Mouse (Mus musculus) lung, postnatal 36 days (tissue): ENCODE data around the gene LTO1.
"Not testable (repeated sequence)": the region's sequence is repeated elsewhere in the genome, so short reads cannot be mapped to it uniquely, and the experiment has no call there.

Experiments used
- DNase-seq: peaks from one replicate; pipeline ENCODE4 v3.0.0; 2022; ENCODE audit warnings: mixed read lengths

Gene LTO1

GRCm38 (mm10) chr7:144914948-144915750, at the start of gene LTO1:
Gene LTO1 (plus strand): TSS chr7:144915100.
- peak; percentile 93 for DNase-seq

DNA sequence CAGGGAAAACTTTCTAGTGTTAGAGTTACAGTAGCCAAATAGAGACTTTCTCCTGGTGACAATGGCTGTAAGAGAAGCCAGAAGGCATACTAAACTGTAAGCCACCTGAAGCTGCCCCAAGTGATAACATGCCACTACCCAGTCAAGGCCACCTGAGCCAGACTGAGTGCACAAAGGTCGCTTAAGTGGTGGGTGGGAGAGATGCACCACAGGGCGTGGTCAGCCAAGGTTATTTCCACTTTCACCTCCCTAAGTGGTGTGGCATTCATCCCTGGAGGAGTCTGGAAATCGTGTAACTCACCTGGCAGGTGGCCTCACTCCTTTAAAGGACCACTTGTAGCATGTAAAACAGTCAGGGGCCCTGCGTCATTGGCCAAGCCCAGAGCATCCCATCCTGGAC, 47.7 kb upstream of the LTO1 start:
- no peak for DNase-seq

- DNase-seq: no peak
These were observed 47.3 kb upstream of the LTO1 start for GRCm38 (mm10) chr7:144867602-144868001.

GRCm38 (mm10) chr7:144872420-144872819, 42.5 kb upstream of the LTO1 start:
- DNase-seq: peak; percentile 14

DNA sequence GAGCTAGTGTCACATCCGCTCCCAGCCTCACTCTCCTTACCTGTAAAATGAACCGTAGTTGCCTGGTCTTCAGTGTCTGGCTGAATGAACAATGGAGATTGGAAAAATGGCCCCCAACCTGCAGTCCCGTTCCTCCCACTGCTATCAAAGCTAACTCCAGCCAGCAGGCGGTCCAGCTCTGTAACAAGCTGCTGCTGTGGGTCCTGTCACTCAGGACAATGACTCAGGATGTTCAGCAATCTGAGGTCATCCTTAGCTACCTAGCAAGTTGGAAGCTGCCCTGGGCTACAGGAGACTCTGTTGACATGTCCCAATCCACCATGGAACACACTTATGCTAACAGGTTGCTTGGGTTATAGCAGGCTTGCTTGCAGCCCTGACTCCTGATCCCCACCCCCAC, 41.7 kb upstream of the LTO1 start:
- DNase-seq: no peak

GRCm38 (mm10) chr7:144874226-144874625, 40.7 kb upstream of the LTO1 start:
- no peak for DNase-seq

GRCm38 (mm10) chr7:144878401-144878800, 36.5 kb upstream of the LTO1 start:
- DNase-seq: no peak

DNA sequence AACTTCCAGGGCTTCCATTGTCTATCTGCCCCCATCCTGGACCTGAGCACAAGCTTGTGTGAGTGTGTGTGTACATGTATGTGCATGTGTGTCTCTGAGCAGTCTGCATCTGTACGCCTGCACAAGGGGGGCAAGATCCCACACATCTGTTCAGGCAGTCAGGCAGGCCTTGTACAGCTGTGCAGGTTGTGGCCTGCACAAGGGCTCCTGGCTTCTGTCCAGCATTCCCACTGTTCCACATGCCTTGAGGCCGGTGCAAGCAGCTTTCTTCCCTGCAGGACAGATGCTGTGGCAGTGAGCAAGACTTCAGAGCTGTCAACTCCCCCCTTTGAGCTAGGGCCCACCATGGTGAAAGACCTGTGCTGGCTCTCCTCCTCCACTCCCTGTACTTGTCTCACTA, 31.8 kb upstream of the LTO1 start:
- no peak for DNase-seq

DNA sequence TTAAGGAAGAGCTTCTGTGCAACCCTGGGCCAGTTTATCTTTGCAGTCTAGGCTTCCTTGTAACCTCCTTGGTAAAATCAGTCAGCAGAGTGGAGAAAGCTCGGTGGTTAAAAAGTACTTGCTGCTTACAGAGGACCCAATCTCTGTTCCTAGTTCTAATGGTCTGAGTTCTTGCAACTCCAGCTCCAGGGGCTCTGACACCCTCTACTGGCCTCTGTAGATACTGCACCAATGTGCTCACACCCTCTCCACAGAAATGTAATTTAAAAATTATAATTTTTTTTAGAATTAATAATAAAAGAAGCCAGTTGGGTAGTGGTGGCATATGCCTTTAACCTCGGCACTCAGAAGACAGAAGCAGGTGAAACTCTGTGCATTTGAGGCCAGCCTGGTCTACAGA, 27.2 kb upstream of the LTO1 start:
- DNase-seq: no peak

GRCm38 (mm10) chr7:144888564-144889299, 26.2 kb upstream of the LTO1 start:
- DNase-seq: peak; percentile 53

GRCm38 (mm10) chr7:144890661-144891060, 24.2 kb upstream of the LTO1 start:
- not testable (repeated sequence) for DNase-seq

DNA sequence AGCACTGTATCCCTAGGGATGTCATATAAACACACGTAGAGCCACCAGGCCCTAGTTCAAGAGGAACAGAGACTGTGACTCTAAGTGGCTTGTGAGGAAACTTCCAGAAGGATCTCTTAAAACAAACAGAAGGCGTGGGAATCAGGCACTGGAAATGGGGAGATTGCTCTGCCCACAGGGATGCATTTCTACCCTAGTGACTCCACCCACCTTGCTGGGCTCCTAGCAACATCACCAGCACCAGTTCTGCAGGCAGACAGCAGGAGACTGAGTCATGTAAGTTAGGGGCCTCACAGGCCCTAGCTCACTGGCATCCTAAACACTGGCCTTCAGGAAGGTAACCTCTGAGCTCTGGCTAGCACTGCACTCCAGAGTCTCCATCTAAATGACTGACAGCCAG, 23.0 kb upstream of the LTO1 start:
- DNase-seq: no peak

GRCm38 (mm10) chr7:144892322-144892721, 22.6 kb upstream of the LTO1 start:
- DNase-seq: no peak

- DNase-seq: peak; percentile 62
These were observed 20.7 kb upstream of the LTO1 start for GRCm38 (mm10) chr7:144894191-144894590.

GRCm38 (mm10) chr7:144894706-144895105, 20.2 kb upstream of the LTO1 start:
- DNase-seq: no peak

DNA sequence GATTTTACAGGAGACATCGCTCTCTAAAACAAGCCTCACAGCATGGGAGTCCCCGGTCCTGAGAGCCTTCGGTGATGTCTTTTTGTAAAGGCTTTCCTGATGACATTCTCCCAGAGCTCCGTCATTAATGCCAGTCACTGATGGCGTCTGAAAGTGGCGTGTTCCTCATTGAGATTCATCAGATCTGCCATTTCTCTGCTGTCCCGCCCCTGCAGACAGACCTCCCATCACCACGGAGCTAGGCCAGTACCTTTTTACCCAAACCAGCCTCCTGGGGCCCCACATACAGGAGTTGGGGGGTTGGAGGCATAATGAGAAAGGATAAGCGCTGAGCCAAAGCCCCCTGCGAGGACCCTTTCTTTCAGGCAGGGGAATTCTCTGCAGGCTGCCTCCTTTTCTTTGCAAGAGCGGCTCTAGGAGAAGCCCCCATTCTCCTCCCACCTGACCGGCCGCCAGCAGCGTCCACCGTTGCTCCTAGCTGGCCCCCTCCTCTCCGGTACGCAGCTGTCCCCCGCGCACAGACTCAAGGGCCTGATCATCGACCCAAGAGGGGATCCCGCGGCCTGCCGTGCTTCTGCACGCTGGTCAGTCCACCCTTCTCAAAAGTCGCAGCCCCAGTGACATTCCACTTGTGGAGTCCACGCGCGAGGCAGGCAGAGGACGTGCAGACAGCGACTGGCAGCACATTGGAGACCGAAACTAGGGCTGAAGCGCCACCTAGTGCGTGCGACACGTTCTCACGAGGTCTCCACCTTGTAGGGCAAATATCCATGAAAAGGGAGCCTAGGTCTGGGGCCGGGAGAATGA, 19.4 kb upstream of the LTO1 start:
- peak; percentile 85 for DNase-seq

DNA sequence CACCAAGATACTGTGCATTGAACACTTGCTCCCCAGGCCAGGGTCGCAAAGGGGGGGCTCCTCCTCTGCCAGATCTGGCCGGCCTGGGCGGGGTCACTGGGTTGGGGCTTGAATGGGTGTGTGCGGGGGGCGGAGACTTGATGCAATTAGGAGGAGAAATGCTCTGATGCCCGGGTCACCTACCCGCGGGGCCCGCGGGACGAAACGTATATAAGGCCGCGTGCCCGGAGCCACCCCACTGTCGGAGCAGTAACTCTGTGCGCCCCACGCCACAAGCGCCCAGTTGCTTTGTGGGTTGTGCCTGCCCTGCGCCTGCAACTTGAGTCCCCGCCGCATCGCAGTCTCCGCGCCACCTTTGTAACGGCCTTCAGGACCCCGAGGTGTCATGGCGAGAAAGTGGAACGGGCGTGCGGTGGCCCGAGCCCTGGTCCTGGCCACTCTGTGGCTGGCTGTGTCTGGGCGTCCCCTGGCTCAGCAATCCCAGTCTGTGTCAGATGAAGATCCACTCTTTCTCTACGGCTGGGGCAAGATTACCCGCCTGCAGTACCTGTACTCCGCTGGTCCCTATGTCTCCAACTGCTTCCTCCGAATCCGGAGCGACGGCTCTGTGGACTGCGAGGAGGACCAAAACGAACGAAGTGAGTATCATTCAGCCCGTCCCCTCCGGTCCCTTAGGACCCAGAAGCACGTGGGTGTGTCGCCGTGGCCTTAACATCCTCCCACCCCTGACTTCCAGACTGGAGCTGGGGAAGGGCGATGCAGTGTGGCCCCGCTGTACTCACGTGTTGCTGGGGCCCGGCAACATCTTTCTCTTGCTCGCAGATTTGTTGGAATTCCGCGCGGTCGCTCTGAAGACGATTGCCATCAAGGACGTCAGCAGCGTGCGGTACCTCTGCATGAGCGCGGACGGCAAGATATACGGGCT, 18.3 kb upstream of the LTO1 start, which contains the start of gene Fgf15:
Gene Fgf15 (plus strand): TSS at position 238 of the 925 bp plus-strand sequence.
- no peak for DNase-seq

- no peak for DNase-seq
These were observed 16.4 kb upstream of the LTO1 start for GRCm38 (mm10) chr7:144898506-144898905.

DNA sequence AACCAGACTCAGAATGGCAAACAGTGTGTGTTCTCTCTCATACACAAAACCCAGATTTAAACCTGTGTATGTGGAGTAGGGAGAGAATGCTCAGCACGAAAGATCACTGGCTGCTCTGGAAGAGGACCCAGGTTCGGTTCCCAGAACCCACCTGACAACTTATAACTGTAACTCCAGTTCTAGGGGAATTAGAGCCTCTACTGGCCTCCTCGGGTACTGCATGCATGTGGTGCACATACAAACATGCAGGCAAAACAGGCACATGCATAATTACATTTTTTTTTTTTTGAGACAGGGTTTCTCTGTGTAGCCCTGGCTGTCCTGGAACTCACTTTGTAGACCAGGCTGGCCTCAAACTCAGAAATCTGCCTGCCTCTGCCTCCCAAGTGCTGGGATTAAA, 9.4 kb upstream of the LTO1 start:
- DNase-seq: not testable (repeated sequence)

DNA sequence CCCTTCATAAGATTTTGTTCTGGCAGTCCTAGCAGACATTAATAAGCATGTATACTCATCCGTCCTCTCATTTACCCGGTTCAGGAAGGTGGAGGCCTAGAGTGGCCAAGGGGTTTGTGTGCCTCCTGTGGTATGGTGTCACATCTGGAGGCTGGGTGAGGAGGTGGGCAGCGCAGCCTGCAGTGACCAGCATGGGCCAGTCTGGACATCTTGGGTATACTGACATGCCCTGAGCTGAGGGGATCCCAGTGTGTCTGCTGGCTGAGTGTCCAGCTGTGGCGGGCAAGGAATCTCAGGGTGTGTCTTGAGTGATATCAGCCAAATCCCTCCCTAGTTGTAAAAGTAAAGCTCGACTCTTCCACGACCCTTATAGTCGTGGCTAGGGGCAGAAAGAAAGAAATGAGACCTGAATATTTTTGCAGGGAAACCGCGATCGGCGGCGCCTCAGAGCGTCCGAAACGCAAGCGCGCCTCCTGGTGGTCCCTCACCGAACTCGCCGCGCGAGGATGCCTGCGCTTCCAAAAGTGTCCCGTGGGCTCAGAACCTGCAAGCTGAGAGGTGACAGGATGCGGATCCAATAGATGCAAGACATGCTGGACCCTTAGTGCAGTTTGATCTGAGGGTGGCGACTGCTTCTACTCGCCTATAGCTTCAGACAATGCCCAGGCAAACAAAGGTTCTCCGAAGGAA, 8.0 kb upstream of the LTO1 start:
- peak; percentile 51 for DNase-seq

DNA sequence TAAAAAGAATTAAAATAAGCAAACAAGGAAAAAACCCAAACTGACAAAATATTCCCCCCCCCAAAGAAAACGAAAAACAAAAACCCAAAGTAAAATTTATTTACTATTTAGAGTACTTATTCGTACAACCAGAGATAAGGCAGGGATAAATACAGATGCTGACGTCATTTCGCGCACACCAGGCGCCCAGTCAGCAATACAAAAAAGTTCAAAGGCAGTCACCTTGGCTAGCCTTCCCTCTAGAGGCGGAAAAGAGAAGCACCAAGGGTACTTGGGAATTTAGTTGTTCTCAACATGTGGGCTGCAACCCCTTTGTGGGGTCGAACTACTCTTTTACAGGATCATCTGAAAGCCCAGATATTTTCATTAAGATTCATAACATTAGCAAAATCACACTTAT, 7.1 kb upstream of the LTO1 start:
- DNase-seq: no peak

- no peak for DNase-seq
These were observed 6.2 kb upstream of the LTO1 start for GRCm38 (mm10) chr7:144908705-144909104.
